Mouse (Mus musculus): ENCODE data around the gene Tmc7.

Gene Tmc7

DNA sequence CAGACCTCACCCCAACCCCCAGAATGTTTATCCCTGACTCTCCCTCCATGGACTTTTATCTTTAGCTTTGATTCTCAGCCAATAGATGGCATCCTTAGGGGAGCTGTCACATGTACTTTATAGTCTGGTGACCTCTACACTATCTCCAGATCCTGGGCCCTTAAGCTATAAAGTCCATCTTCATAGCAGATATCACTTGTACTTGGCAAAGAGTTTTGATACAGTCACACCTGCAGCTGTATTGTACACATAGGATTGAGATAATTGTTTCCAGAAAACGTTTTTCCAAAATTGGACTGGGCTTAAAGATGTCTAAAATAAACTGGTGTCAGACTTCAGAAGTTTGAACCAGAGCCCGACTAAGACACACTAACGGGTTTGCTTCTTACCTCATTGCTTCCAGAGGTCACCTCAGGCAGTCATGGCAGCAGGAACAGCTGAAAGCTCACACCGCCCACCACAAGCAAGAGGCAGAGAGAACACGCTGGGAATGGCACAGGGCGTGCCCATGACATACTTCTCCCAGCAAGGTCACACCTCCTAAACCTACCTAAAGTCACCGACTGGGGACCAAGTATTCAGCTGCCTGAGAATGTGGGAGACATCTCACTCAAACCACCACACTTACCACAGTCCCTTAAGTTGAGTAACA, 84.6 kb downstream of the Tmc7 start:
- DNase-seq (ENCODE audit: low spot score) = no peak

DNA sequence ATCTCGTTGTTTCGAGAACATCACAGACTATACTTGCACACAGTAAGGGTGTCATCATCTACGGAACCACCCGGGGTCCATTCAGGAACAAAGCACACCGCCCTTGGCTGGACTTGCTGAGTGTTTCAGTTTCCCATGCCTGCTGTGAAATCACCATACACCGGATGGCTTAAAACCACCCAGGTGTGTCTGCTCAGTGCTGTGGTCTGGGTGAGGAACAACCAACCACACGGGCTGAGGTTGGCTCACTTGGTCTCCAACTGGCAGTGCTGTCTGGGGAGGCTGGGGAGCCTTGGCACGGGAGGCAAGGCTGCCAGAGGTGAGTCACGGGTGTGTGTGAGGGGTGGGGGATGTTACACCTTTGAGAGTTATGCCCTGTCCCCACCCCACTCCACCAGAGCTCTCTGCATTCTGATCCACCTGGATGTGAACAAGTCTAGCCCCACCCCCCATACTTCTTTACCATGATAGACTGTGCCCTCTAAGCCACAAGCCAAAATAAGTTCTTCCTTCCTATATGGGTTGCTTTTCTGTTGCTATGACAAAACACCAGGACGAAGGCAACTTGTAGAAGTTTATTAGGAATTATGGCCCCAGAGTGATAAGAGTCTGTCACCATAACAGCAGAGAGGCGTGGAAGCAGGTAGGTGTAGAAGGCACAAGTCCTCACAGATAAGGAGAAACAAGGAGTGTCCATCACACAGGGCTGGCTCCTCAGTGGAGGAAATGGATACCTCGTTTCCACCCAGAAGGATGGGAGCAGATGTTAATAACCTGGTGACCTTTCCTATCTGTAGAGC, 85.4 kb downstream of the Tmc7 start:
- DNase-seq (ENCODE audit: low spot score) = no peak

DNA sequence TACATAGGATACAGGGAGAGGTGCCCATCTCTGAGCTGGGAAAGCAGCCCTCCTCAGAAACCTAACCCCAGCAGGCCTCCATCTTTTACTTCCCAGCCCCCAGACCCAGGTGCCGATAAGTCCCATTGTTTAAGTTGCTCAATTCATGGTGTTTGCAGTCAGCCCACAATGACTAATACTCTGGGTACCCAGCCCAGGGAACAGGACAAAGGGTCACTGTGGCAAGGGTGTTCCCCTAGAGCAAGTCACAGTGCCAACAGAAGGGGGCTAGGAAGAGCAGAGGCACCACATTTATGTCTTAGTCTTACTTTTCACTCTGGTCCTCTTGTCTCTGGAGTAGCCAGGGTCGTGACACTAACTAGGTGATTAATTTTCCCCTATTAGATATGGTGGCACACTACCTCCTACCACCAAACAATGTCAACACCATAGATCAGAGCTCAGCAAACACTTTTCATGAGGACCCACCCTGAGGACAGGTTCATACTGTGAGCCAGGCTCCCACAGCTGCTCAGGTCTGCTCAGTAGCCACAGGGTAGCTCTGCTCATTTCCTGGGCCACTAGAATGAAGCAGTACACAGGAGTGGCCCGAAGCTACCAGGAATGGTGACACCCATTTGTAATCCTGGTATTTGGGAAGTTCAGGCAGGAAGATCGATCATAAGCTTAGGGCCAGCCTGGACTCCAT, 89.5 kb downstream of the Tmc7 start:
- DNase-seq (ENCODE audit: low spot score) = no peak

DNA sequence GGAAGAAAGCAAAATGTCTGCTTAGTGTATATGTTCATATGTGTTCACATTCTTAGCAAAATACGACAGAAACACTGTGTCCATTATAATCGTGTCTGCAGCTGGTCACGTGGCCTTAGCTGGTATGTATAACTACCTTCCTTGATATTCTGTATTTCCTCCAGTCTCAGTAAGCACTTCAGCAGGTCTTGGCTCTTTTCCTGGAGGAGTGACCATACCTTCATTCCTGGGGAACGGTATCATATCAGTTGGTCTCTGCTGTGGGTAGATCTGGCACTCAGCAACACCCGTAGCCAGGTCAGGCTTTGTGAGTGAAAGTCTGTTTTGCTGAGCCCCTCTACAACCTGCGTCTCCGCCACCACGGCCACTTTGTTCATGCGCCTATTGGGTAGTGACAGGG, 90.6 kb downstream of the Tmc7 start:
- no peak for DNase-seq (ENCODE audit: low spot score)

DNA sequence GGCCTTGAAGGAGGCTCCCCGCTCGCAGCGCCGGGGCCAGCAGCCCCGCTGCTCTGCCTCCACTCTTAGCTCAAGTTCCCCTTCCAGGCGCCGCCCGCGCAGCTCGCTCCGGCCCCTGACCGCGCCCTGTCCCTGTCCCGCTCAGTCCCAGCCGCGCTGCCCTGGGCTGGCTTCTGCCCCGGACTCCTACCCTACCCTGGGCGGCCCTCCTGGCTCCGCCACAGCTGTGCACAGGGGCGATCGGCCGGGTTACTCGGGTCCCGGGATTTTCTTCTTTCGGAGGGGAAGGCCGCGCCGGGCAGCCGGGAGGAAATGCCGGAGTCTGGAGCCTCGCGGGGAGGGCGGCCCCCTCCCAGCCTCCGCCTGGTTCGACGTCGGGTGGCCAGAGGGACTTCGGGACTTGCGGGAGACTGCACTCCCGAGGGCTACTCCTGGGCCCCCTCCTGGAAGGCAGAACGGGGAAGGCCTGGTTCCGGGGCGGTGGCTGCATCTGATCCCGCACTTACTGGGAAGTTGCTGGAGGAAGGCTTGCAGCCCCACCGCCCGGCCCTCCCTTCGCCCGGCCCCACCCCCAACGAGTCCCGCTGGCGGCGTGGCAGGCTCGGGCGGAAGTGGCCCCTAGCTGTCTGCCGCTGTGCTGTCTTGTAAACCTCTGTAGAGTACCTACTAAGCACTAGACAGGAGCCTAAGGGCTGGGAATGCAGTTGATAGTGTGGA, 92.9 kb downstream of the Tmc7 start, which contains the start of gene Itpripl2:
Gene Itpripl2, minus strand, starts transcription at position 545 of the 717 bp plus-strand sequence.
- DNase-seq (ENCODE audit: low spot score) = no peak

DNA sequence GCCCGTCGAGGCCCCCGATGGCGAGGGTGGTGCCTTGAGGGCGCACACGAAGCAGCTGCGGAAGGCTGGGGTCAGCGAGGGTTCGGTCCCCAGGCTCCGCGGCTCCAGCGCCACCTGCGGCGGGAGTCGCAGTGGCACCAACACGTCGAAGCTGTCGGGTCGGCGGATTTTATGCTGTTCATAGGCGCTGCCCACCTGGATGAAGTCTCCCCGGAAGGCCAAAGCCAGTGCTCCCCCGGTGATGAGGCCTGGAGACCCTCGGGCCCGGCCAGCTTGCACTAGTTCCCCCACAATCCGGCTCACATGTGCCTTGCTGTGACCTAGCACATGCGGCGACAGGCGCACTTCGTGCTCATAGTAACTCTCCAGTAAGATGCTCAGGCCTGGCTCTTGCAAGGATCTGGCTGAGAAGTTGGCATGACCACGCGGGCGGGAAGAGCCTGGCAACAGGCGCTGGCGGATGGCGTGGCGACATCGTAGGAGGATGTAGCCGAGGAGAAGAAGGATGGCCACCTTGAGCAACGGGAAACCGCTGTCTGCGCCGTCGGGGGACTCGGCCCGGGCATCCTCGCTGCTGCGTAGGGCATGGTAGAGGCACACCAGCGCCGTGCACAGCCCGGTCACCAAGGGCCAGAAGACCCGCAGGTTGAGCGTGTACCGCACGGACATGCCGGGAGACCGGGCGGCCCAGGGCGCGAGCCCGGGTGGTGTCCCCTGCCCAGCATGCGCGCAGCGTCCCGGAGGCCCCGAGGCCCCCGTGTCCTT, 93.7 kb downstream of the Tmc7 start:
- DNase-seq (ENCODE audit: low spot score) = no peak

GRCm38 (mm10) chr7:118489706-118490665, 94.5 kb downstream of the Tmc7 start:
- DNase-seq (ENCODE audit: low spot score) = no peak

GRCm38 (mm10) chr7:118488060-118488664, 96.4 kb downstream of the Tmc7 start:
- no peak for DNase-seq (ENCODE audit: low spot score)

DNA sequence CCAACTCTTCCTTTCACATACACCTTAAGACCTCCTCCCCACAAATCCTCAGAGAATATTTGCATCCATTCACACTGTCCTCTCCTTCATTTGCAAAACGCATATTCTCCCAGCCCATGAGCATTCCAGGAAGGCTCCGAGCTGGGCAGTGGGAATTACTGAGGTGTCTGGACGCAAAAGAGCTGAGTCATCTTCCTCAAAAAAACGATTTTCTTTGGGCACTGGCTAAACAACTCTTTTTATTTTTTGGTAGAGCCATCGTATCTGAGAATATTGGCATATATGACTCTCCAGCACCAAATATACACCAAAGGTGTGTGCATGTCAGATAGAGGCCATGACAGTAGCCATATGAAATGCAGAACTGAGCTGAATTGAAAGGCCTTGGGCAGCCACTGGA, 97.6 kb downstream of the Tmc7 start:
- DNase-seq (ENCODE audit: low spot score) = no peak
